Mouse (Mus musculus) E14TG2a.4 (cell line): ENCODE results near the gene Gpr35.

Experiments
- H3K27me3 ChIP-seq: 2 replicates; pipeline ENCODE4 v1.6.1; 2014; ENCODE audit warnings: low read length, control low read depth; ENCODE audit not compliant: insufficient read depth
- H3K36me3 ChIP-seq: 2 replicates; pipeline ENCODE4 v1.6.1; 2014; ENCODE audit warnings: low read length, control low read depth; ENCODE audit not compliant: insufficient read depth
- H3K4me1 ChIP-seq: replicated peaks from 2 replicates; pipeline ENCODE4 v1.6.1; 2014; ENCODE audit warnings: low read depth, low read length, control low read depth
- H3K4me3 ChIP-seq: replicated peaks from 2 replicates; pipeline ENCODE4 v1.5.1; 2014; ENCODE audit warnings: mild to moderate bottlenecking, low read length
- H3K9me3 ChIP-seq: 2 replicates; pipeline ENCODE4 v1.6.1; 2014; ENCODE audit warnings: low read length, control low read depth
- CTCF ChIP-seq: conservative IDR thresholded peaks from 2 replicates; pipeline ENCODE4 v1.5.1; 2014; ENCODE audit warnings: low read length
- NANOG ChIP-seq: IDR thresholded peaks from 2 replicates; pipeline ENCODE4 v1.6.1; 2014; ENCODE audit warnings: borderline replicate concordance, low read length, mixed read lengths
- POU5F1 ChIP-seq: IDR thresholded peaks from 2 replicates; pipeline ENCODE4 v1.6.1; 2014; ENCODE audit warnings: low read length, borderline replicate concordance

Gpr35 gene

DNA sequence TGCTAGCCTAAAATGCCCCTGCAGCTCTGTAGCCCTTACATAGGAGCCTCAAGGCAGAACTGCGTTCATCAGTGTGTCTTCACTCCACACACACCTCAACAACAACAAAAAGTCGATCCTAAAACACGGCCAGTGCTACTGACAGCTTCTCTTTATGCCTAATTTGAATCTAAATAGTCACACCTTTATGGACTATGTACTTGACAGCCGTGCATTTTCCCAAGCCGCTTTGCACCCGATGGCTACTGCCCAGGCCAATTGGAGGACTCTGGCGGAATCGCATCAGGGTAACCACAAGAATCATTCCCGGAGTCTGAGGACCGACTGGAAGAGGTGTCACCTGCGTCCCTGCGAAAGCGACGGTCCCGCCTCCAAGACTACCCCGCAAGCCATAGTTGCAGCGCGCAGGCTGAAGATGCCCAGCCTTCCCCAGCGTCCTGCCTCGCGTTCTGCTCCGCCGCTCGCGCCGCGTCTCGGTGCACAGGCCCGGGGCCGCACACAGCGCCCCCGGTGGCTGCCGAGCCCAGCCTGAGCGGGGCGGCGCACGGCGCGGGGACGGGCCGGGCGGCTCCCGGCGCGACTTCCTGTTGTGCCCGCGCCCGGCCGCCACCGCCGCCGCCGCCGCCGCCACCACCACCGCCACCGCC, 40.3 kb upstream of the Gpr35 start, which contains the start of gene Rnpepl1:
Gene Rnpepl1 (plus strand): TSS at position 545 of the 647 bp plus-strand sequence.
- no peak for TF ChIP-seq CTCF
- no peak for TF ChIP-seq POU5F1
- TF ChIP-seq NANOG: no peak
- peaks cover 51% of the 10 kb centered on the region for H3K4me1 ChIP-seq
- H3K4me3 ChIP-seq: peak within 1 kb of the TSS; percentile 84
- peaks cover 37% of the 10 kb centered on the region for H3K27me3 ChIP-seq
- H3K9me3 ChIP-seq: no peaks in the 10 kb centered on the region
- peaks cover 16% of the 10 kb centered on the region for H3K36me3 ChIP-seq

DNA sequence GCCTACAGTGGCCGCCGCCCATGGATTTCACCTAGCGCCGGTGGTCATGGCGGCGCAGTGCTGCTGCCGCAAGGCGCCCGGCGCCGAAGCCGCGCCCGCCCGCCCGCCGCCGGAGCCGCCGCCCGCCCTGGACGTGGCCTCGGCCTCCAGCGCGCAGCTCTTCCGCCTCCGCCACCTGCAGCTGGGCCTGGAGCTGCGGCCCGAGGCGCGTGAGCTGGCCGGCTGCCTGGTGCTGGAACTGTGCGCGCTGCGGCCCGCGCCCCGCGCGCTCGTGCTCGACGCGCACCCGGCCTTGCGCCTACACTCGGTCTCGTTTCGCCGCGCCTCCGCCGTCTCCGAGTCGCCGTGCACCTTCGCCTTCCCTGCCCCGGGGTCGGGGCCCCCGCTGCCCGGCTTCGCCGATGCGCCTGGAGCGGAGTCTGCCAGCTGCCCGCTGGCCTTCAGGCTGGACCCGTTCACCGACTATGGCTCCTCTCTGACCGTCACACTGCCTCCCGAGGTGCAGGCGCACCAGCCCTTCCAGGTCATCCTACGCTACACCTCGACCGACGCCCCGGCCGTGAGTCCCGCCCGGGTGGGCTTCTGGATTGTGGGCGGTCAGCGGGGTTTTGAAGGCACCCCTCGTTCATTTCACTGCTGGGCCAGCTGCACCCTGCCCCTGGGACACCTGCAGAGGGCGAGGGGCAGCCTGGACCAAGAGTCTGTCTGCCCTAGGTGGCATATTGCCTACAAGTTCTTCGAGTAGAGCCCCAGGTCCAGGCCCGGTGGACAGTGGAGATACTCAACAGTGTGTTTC, 39.5 kb upstream of the Gpr35 start:
- peaks cover 49% of the 10 kb centered on the region for H3K4me1 ChIP-seq
- H3K36me3 ChIP-seq: peaks cover 20% of the 10 kb centered on the region
- TF ChIP-seq CTCF (no peak), NANOG (no peak), POU5F1 (no peak)
- peaks cover 37% of the 10 kb centered on the region for H3K27me3 ChIP-seq
- H3K4me3 ChIP-seq: peak overlapping the region; percentile 84
- H3K9me3 ChIP-seq: no peaks in the 10 kb centered on the region

DNA sequence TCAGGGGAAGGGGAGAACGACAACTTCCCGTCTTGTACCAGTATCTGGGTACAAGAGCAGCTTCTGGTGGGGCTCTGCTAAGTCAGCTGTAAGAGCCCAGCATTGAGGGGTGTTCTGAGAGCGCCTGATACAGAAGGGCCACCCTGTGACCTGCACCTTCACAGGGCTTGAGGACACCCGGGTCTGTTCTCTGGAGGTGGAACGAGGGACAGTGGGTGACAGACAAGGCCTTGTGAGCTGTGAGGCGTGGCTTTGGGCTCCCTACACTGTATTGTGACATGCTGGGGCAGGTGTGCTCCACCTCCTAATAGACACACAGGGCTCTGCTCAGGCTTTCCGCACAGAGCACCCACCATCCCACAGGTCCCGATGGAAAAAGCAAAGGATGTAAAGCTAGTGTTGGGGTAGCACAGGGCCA, 38.9 kb upstream of the Gpr35 start:
- peaks cover 45% of the 10 kb centered on the region for H3K4me1 ChIP-seq
- H3K27me3 ChIP-seq: peaks cover 37% of the 10 kb centered on the region
- TF ChIP-seq POU5F1: no peak
- TF ChIP-seq NANOG: no peak
- TF ChIP-seq CTCF: no peak
- H3K36me3 ChIP-seq: peaks cover 26% of the 10 kb centered on the region
- no peaks in the 10 kb centered on the region for H3K9me3 ChIP-seq
- H3K4me3 ChIP-seq: peak overlapping the region; percentile 84

DNA sequence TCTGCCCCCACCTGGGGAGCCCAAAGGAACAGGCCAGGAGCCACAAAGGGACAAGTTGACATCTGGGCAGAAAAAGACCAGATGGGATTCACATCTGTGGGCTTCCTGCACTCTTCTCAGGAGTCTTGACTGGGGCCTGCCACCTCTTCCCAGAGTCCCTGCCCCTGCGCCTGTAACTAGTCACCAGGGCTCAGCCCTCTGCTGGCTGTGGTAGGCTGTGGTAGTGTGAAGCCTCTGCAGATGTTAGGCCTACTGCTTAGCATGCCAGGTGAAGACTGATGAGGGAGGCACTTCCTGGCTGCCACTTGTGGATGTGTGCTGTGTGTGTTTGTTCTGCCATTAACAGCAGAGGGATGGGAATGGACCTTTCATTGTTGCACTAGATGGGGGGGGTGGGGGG, 38.4 kb upstream of the Gpr35 start:
- H3K4me1 ChIP-seq: peaks cover 51% of the 10 kb centered on the region

DNA sequence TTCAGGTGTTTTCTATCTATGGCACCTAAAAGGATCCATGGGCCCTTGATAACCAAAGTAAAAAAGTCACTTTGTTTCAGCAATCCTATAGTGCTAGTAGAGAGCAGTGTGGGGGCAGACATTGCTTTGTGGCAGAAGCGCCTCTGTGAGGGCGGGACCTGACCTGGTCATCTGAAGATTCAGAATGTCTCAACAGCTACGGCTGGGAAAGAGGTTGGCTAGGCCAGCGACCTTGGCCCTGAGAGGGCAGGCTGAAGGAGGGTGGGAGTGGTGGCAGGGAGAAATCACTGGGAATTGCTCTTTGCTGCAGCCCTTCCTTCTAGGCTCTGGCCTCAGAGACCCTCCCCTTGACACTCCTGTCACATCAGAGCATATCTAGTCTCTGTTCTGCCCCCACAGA, 36.4 kb upstream of the Gpr35 start:
- H3K4me3 ChIP-seq: no peak overlapping the region
- TF ChIP-seq CTCF (no peak), POU5F1 (no peak), NANOG (no peak)
- H3K36me3 ChIP-seq: peaks cover 43% of the 10 kb centered on the region

More for the DNA sequence above, 38.4 kb upstream of the Gpr35 start:
- no peak for TF ChIP-seq NANOG
- no peak for TF ChIP-seq CTCF
- no peak for TF ChIP-seq POU5F1
- peaks cover 37% of the 10 kb centered on the region for H3K27me3 ChIP-seq
- peaks cover 31% of the 10 kb centered on the region for H3K36me3 ChIP-seq
- H3K9me3 ChIP-seq: no peaks in the 10 kb centered on the region
- peak overlapping the region; percentile 84; the same call in 1 of the 2 replicates for H3K4me3 ChIP-seq

DNA sequence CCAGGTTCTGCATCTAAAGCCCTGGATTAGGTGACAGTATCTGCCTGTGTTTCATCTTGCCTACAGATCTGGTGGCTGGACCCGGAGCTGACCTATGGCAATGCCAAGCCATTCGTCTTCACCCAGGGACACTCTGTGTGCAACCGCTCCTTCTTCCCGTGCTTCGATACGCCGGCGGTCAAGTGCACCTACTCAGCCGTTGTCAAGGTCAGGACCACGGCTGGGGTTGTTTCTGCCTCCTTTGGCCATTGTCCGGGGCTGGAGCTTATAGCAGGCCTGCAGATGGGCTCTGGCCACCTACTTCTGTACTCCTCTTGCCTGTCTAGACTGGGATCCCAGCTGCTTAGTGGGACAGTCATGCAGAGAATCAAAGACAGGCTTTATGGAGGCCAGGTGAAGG, 35.7 kb upstream of the Gpr35 start:
- TF ChIP-seq POU5F1 (no peak), CTCF (no peak), NANOG (no peak)
- H3K27me3 ChIP-seq: peaks cover 32% of the 10 kb centered on the region
- peaks cover 57% of the 10 kb centered on the region for H3K4me1 ChIP-seq
- no peaks in the 10 kb centered on the region for H3K9me3 ChIP-seq
- H3K4me3 ChIP-seq: no peak overlapping the region
- H3K36me3 ChIP-seq: peaks cover 46% of the 10 kb centered on the region

More for the DNA sequence above, 36.4 kb upstream of the Gpr35 start:
- Histone ChIP-seq H3K4me1 (peaks cover 57% of the 10 kb centered on the region), H3K9me3 (no peaks in the 10 kb centered on the region), H3K27me3 (peaks cover 40% of the 10 kb centered on the region)

DNA sequence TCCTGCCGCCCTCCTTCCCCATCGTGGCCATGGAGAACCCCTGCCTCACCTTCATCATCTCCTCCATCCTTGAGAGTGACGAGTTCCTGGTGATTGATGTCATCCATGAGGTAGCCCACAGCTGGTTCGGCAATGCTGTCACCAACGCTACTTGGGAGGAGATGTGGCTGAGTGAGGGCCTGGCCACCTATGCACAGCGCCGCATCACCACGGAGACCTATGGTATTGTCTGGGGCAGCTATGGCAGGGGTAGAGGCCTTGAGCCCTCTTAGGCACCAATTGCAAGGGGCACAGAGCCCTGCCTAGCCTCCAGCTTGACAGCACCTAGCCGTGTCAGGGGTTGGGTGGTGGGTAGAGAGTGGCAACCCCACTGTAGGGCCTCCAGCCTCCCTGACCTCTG, 33.9 kb upstream of the Gpr35 start:
- H3K27me3 ChIP-seq: peaks cover 21% of the 10 kb centered on the region
- peaks cover 58% of the 10 kb centered on the region for H3K4me1 ChIP-seq
- H3K4me3 ChIP-seq: no peak overlapping the region; the same call in 1 of the 2 replicates
- peaks cover 55% of the 10 kb centered on the region for H3K36me3 ChIP-seq
- no peaks in the 10 kb centered on the region for H3K9me3 ChIP-seq
- TF ChIP-seq NANOG (no peak), CTCF (no peak), POU5F1 (no peak)

DNA sequence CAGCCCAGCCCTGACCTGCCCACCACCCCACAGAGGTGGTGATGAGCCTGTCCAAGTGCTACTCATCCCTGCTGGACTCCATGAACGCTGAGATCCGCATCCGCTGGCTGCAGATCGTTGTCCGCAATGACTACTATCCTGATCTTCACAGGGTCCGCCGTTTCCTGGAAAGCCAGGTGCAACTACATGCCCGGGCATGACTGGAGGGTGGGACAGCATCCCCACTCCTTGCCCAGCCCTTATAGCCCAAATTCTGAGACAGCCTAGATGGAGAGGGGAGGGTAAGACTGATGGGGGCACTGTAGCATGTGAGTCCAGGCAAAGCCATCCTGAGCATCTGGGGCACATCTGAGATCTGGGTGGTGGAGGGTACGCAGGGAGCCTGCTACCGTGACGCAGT, 31.5 kb upstream of the Gpr35 start:
- no peaks in the 10 kb centered on the region for H3K9me3 ChIP-seq
- H3K36me3 ChIP-seq: peaks cover 55% of the 10 kb centered on the region
- H3K4me3 ChIP-seq: peak overlapping the region; percentile 74
- TF ChIP-seq NANOG (no peak), CTCF (no peak), POU5F1 (no peak)
- H3K27me3 ChIP-seq: peaks cover 15% of the 10 kb centered on the region
- H3K4me1 ChIP-seq: peaks cover 49% of the 10 kb centered on the region

DNA sequence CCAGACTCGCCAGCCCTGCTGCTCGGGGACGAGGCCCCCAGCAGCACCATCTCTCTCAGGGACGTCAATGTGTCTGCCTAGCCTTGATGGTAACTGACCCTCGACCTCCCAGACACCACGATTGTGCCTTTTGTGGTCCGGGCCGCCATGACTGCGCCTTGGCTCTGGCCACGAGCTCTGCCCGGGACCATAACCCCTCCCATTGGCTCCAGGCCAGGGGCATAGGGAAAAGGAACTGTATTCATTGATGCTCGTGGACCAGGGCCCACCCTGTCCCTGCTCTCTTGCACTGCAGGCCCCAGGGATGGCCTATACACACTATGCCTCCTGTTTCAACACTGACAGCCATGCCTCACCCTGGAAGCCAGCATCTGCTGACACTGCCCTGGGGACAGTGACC, 30.9 kb upstream of the Gpr35 start:
- Histone ChIP-seq H3K27me3 (peaks cover 15% of the 10 kb centered on the region), H3K4me3 (peak overlapping the region; percentile 74), H3K4me1 (peaks cover 44% of the 10 kb centered on the region), H3K36me3 (peaks cover 49% of the 10 kb centered on the region), H3K9me3 (no peaks in the 10 kb centered on the region)
- TF ChIP-seq CTCF (no peak), NANOG (no peak), POU5F1 (no peak)
